Mouse (Mus musculus) thymus, adult 2 months (tissue): ENCODE measurements at regions not wholly inside any gene's neighbourhood (a gene's known extent, or its start where the extent isn't known, plus 50 kb on each side); places are given as distances from the start of the nearest gene placed in this dataset.

Experiments used
- CTCF ChIP-seq: fragments of 200-500 bp; IDR thresholded peaks from 2 replicates; pipeline ENCODE4 v1.5.1; 2012; ENCODE audit warnings: mild to moderate bottlenecking, control low read depth, low read length, moderate library complexity, borderline replicate concordance; ENCODE audit not compliant: control insufficient read depth, poor library complexity, insufficient read depth; ENCODE audit errors: extremely low read depth
- POLR2A ChIP-seq: fragments of 200-500 bp; IDR thresholded peaks from 2 replicates; pipeline ENCODE4 v1.6.1; 2012; ENCODE audit warnings: mild to moderate bottlenecking, low read length, control low read depth, moderate library complexity; ENCODE audit not compliant: control insufficient read depth, poor library complexity, insufficient read depth; ENCODE audit errors: extremely low read depth

- no peak for TF ChIP-seq POLR2A
- TF ChIP-seq CTCF, result no peak
These were observed 357.0 kb downstream of the Gm49356 start for GRCm38 (mm10) chr15:59245927-59246649.
